Mouse (Mus musculus) lung, embryonic 16.5 days (tissue): ENCODE results near the gene Pou2f3. TPM values are rescaled to one million over a fixed set of nuclear protein-coding genes. Genes with fewer than 3 reads are reported as not detected.

Source experiments
- ATAC-seq: fragments of 200-750 bp; cut with Nextera tagmentation; 2 replicates; pipeline ENCODE4 v1.8.0; 2017; ENCODE audit warnings: low read depth, mild to moderate bottlenecking, moderate library complexity
- H3K27ac ChIP-seq: fragments of 300-500 bp; sonication (generic); 2 replicates; pipeline ENCODE4 v1.5.1; 2014; ENCODE audit warnings: mild to moderate bottlenecking, control low read depth, low read length
- H3K27me3 ChIP-seq: fragments of 300-500 bp; sonication (generic); 2 replicates; pipeline ENCODE4 v1.6.1; 2014; ENCODE audit warnings: low read depth, low read length, mixed read lengths; ENCODE audit not compliant: control insufficient read depth, insufficient read depth
- H3K36me3 ChIP-seq: fragments of 300-500 bp; sonication (generic); 2 replicates; pipeline ENCODE4 v1.6.1; 2014; ENCODE audit warnings: low read length; ENCODE audit not compliant: control insufficient read depth, insufficient read depth
- H3K4me1 ChIP-seq: fragments of 300-500 bp; sonication (generic); replicated peaks from 2 replicates; pipeline ENCODE4 v1.6.1; 2014; ENCODE audit warnings: low read length, mixed read lengths; ENCODE audit not compliant: control insufficient read depth, insufficient read depth
- H3K4me2 ChIP-seq: fragments of 300-500 bp; sonication (generic); 2 replicates; pipeline ENCODE4 v1.6.1; 2014; ENCODE audit warnings: low read depth, low read length, control low read depth
- H3K4me3 ChIP-seq: fragments of 300-500 bp; sonication (generic); 2 replicates; pipeline ENCODE4 v1.5.1; 2014; ENCODE audit warnings: mild to moderate bottlenecking, low read length, control low read depth
- H3K9ac ChIP-seq: fragments of 300-500 bp; sonication (generic); 2 replicates; pipeline ENCODE4 v1.6.1; 2014; ENCODE audit warnings: low read length, control low read depth
- H3K9me3 ChIP-seq: fragments of 300-500 bp; sonication (generic); 2 replicates; pipeline ENCODE4 v1.6.1; 2016; ENCODE audit warnings: low read length; ENCODE audit not compliant: control insufficient read depth
- WGBS: fragments of 180-500 bp; shearing (Covaris S2); extraction: QIAGEN DNeasy Blood & Tissue Kit; methylation state at CpG from one replicate; pipeline ENCODE4 v1.1.7; 2014; 5-methylcytosine and 5-hydroxymethylcytosine counted together
- polyA plus RNA-seq: library from polyadenylated mRNA; unstranded; fragments of >200 nt; fragmentation: Nextera tagmentation; extraction: Ambion mirVana; gene quantifications from 2 replicates; pipeline ENCODE4 v1.2.1, GENCODE M21; 2015

Pou2f3 gene
- polyA plus RNA-seq, 1 experiment from 2014 or later = 0.13 TPM

DNA sequence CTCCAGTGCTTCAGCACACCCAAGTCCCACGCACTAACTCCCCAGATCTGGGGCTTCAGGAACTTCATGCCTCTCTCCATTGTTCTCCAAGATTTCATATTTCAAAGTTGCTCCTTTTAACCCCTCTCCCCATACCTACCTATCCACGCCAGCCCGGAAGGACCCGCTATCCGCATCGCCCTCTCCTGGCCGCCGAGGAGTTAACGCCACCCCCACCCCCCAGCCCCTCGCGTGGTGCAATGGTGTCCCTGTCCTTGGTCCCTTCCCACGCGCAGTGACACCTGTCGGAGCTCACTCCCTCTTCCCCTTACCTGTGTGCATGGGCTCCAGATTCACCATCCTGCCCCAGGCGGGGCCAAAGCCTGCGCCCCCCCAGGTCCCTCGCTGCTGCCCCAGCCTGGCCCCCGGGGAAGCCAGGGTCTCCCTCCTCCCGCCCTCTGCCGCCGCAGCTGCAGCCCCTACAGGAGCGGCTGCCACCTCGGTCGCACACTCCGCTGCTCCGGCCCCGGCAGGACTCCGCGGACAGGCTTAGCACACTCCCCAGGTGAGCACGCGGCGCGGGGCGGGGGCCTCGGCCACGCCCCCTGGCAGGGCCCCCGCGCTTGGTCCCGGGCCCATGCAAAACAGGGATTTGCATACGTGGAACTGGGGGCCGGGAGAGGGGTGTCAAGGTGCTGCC is 4.7 kb downstream of the Pou2f3 start:
- ATAC-seq = no peak
- H3K4me3 ChIP-seq = peak overlapping the region; percentile 40
- peaks cover 31% of the 10 kb centered on the region for H3K27me3 ChIP-seq
- no peaks in the 10 kb centered on the region for H3K36me3 ChIP-seq
- peak overlapping the region; percentile 36; the same call in 1 of the 2 replicates for H3K9ac ChIP-seq
- under 1% methylated on average over 38 of the region's 41 CpGs for WGBS
- peaks cover 8% of the 10 kb centered on the region for H3K4me1 ChIP-seq
- H3K9me3 ChIP-seq = no peaks in the 10 kb centered on the region
- H3K4me2 ChIP-seq = peak overlapping the region; percentile 57
- no peak overlapping the region for H3K27ac ChIP-seq

DNA sequence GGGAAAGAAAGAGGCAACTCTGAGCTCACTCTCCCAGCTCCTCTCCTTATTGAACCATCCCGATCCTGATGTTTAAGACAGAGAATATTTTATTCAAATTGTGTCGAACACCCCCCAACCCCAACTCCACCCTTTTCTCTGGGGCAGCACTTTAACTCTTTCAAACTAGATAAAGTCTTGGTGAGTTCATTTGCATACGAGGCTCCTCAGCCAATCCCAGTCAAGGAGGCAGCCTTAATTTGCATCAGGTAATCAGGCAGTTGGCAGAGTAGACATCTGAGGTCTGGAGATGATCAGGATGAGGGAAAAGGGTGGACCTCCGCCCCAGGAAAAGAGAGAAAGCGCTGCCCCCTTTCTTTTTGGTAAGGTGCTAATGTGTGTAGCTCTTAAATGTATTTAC is 10.0 kb downstream of the Pou2f3 start:
- WGBS = 10% methylated on average over 5 of the region's 5 CpGs
- no peaks in the 10 kb centered on the region; the same call in 1 of the 2 replicates for H3K4me1 ChIP-seq
- H3K4me2 ChIP-seq = no peak overlapping the region
- H3K9ac ChIP-seq = no peak overlapping the region
- H3K4me3 ChIP-seq = no peak overlapping the region
- peaks cover 18% of the 10 kb centered on the region for H3K27me3 ChIP-seq
- H3K36me3 ChIP-seq = no peaks in the 10 kb centered on the region
- H3K27ac ChIP-seq = no peak overlapping the region
- no peak for ATAC-seq
- H3K9me3 ChIP-seq = no peaks in the 10 kb centered on the region

DNA sequence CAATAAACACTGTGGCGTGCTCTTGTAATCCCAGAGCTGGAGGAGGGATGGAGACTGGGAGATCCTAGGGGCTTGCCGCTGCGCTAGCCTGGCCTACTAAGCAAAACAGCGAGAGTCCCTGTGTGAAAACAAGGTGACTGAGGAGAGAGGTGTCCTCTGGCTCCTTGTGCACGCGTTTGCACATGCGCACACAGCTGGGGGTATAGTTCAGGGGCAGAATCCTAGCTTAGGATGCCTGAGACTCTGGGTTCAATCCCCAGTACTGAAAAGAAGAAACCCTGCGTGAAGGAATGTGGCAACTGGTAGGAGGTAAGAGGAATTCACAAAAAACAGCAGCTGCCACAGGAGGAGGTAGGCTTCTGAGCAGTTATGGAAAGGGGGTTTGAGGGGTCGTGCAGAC is 16.2 kb downstream of the Pou2f3 start:
- Histone ChIP-seq H3K27me3 (no peaks in the 10 kb centered on the region), H3K27ac (no peak overlapping the region), H3K9ac (no peak overlapping the region), H3K36me3 (no peaks in the 10 kb centered on the region), H3K4me3 (no peak overlapping the region), H3K4me1 (no peaks in the 10 kb centered on the region; the same call in 1 of the 2 replicates), H3K4me2 (no peak overlapping the region), H3K9me3 (no peaks in the 10 kb centered on the region)
- WGBS = 25% methylated on average over 9 of the region's 9 CpGs
- no peak for ATAC-seq

DNA sequence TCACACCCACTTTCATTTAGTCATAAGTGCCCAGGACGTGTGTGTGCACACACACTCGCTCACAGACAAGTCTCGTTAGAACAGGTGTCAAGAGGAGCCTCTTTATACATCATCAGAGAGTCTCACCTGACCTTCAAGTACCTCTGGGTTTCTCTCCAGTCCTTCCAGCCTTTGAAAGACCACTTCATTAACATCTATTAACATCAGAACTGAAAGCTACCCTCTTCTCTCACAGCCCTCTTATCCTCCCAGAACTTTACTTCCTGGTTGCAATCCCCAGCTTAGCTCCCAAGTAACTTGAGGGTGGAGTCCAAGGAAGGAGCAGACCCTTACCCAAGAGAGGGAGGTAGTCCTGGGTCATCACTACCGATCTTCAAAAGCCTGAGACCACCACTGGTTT is 18.6 kb downstream of the Pou2f3 start:
- no peak for ATAC-seq
- no peaks in the 10 kb centered on the region; the same call in 1 of the 2 replicates for H3K4me1 ChIP-seq
- no peak overlapping the region for H3K4me3 ChIP-seq
- no peak overlapping the region for H3K4me2 ChIP-seq
- WGBS = 27% methylated on average over 4 of the region's 4 CpGs
- no peak overlapping the region for H3K27ac ChIP-seq
- H3K36me3 ChIP-seq = no peaks in the 10 kb centered on the region
- no peaks in the 10 kb centered on the region for H3K9me3 ChIP-seq
- no peak overlapping the region for H3K9ac ChIP-seq
- H3K27me3 ChIP-seq = no peaks in the 10 kb centered on the region

GRCm38 (mm10) chr9:43189021-43189356 is 21.2 kb downstream of the Pou2f3 start:
- ATAC-seq = no peak
- WGBS = 48% methylated on average over 3 of the region's 3 CpGs
- H3K9ac ChIP-seq = no peak overlapping the region
- H3K4me2 ChIP-seq = no peak overlapping the region
- no peak overlapping the region for H3K27ac ChIP-seq
- H3K9me3 ChIP-seq = no peaks in the 10 kb centered on the region
- no peak overlapping the region for H3K4me3 ChIP-seq
- H3K27me3 ChIP-seq = no peaks in the 10 kb centered on the region
- H3K4me1 ChIP-seq = no peaks in the 10 kb centered on the region; the same call in 1 of the 2 replicates
- no peaks in the 10 kb centered on the region for H3K36me3 ChIP-seq

DNA sequence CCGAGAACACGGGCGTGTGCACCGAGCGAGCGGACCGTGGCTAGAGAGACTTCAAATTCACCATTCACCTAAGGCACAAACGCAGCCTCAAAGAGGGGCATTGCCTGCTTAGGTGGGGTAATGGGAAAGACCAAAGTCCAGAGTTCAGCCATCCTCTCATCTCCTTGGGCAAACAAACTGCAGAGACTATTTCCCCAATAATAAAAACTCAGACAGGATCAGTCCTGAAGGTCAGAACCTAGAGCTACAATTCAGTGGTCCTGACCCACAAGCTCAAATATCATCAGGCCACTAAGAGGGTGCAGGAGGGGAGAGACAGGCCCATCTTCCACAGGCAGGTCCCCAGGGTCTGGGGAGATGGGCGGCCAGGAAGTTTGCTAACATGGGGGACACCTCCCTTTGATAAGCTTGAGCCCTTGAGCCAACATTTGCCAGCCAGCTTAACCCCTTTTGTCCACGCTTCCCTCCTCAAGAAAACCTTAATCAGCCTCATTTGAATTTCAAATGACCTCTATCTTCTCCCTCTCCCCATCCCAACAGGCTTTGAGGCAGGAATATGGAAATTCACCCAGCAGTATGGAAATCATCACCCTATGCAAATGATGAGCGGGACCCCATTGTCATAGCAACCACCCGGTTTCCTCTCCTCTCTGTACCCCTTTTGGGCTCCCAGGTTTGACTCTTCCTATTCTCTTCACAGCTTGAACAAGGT is 21.7 kb downstream of the Pou2f3 start:
- WGBS = 64% methylated on average over 12 of the region's 12 CpGs
- Histone ChIP-seq H3K9ac (no peak overlapping the region), H3K27ac (no peak overlapping the region), H3K4me1 (no peaks in the 10 kb centered on the region; the same call in 1 of the 2 replicates), H3K36me3 (no peaks in the 10 kb centered on the region), H3K4me3 (no peak overlapping the region), H3K27me3 (no peaks in the 10 kb centered on the region), H3K4me2 (no peak overlapping the region), H3K9me3 (no peaks in the 10 kb centered on the region)
- ATAC-seq = no peak

DNA sequence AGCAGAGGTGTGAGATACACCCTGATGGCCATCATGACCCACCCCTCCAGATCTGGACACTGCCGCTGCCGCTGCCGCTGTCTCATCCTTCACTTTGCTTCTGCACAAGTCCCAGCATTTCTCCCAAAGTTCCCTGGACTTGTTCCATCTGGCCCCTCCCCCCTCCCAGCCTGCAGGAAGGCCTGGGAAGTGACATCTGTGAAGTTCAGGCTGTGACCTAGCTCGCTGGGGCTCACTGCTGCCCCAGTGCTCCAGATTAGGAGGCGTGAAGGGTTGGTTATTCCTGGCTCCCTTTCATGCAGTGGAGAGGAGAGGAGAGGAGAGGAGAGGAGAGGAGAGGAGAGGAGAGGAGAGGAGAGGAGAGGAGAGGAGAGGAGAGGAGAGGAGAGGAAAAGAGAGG is 30.6 kb downstream of the Pou2f3 start:
- Histone ChIP-seq H3K27me3 (no peaks in the 10 kb centered on the region), H3K4me1 (peaks cover 5% of the 10 kb centered on the region; the same call in 1 of the 2 replicates), H3K9ac (no peak overlapping the region), H3K27ac (no peak overlapping the region), H3K9me3 (no peaks in the 10 kb centered on the region), H3K36me3 (no peaks in the 10 kb centered on the region), H3K4me2 (no peak overlapping the region), H3K4me3 (no peak overlapping the region)
- 0 out of 2 replicates have a peak, but pooled peaks have one; percentile 23 for ATAC-seq
- 27% methylated on average over 5 of the region's 5 CpGs for WGBS

GRCm38 (mm10) chr9:43178172-43178571 is 32.0 kb downstream of the Pou2f3 start:
- no peak overlapping the region for H3K4me2 ChIP-seq
- H3K4me1 ChIP-seq = peaks cover 5% of the 10 kb centered on the region; the same call in 1 of the 2 replicates
- 62% methylated on average over 7 of the region's 7 CpGs for WGBS
- no peak overlapping the region for H3K9ac ChIP-seq
- no peaks in the 10 kb centered on the region for H3K36me3 ChIP-seq
- ATAC-seq = no peak
- H3K4me3 ChIP-seq = no peak overlapping the region
- H3K9me3 ChIP-seq = no peaks in the 10 kb centered on the region
- H3K27me3 ChIP-seq = no peaks in the 10 kb centered on the region
- H3K27ac ChIP-seq = no peak overlapping the region

GRCm38 (mm10) chr9:43167081-43167480 is 43.1 kb downstream of the Pou2f3 start:
- H3K27ac ChIP-seq = no peak overlapping the region

More at GRCm38 (mm10) chr9:43167081-43167480, 43.1 kb downstream of the Pou2f3 start:
- Histone ChIP-seq H3K4me3 (no peak overlapping the region), H3K4me2 (no peak overlapping the region), H3K4me1 (peaks cover 4% of the 10 kb centered on the region; the same call in 1 of the 2 replicates), H3K27me3 (no peaks in the 10 kb centered on the region), H3K9me3 (no peaks in the 10 kb centered on the region), H3K36me3 (no peaks in the 10 kb centered on the region), H3K9ac (no peak overlapping the region)
- ATAC-seq = peak; percentile 26; the same call in 1 of the 2 replicates
- WGBS = 42% methylated on average over 8 of the region's 8 CpGs
